Mouse (Mus musculus) cerebral cortex, adult 2 months (tissue): Measurements from ENCODE around the gene Cxcr1.

ENCODE experiments used
- WGBS: fragments of 180-500 bp; shearing (Covaris S2); methylation state at CpG from one replicate; pipeline ENCODE4 v1.1.7; 2018; 5-methylcytosine and 5-hydroxymethylcytosine counted together

The Cxcr1 gene

GRCm38 (mm10) chr1:74196621-74197419 is 2.4 kb upstream of the Cxcr1 start:
- 84% methylated on average over 17 of the region's 17 CpGs for WGBS

- 56% methylated on average over 7 of the region's 7 CpGs for WGBS
These were observed 1.5 kb upstream of the Cxcr1 start for GRCm38 (mm10) chr1:74195961-74196360.

- WGBS: 85% methylated on average over 2 of the region's 2 CpGs
These were observed 1.7 kb downstream of the Cxcr1 start for GRCm38 (mm10) chr1:74192711-74193110.

- WGBS: 91% methylated on average over 7 of the region's 7 CpGs
These were observed 4.0 kb downstream of the Cxcr1 start for GRCm38 (mm10) chr1:74190471-74190870.

- 52% methylated on average over 2 of the region's 2 CpGs for WGBS
These were observed 11.4 kb downstream of the Cxcr1 start for GRCm38 (mm10) chr1:74183006-74183405.

- 79% methylated on average over 2 of the region's 2 CpGs for WGBS
These were observed 13.0 kb downstream of the Cxcr1 start for GRCm38 (mm10) chr1:74181462-74181861.

- WGBS: 83% methylated on average over 9 of the region's 9 CpGs
These were observed 14.6 kb downstream of the Cxcr1 start for GRCm38 (mm10) chr1:74179624-74180408.

- WGBS: 91% methylated on average over 3 of the region's 3 CpGs
These were observed 15.8 kb downstream of the Cxcr1 start for GRCm38 (mm10) chr1:74178618-74179017.

GRCm38 (mm10) chr1:74175731-74176130 is 18.7 kb downstream of the Cxcr1 start:
- WGBS: 80% methylated on average over 4 of the region's 4 CpGs

GRCm38 (mm10) chr1:74172722-74173121 is 21.7 kb downstream of the Cxcr1 start:
- WGBS: 81% methylated on average over 3 of the region's 3 CpGs

- 92% methylated on average over 3 of the region's 3 CpGs for WGBS
These were observed 24.7 kb downstream of the Cxcr1 start for GRCm38 (mm10) chr1:74169721-74170120.

- 85% methylated on average over 5 of the region's 5 CpGs for WGBS
These were observed 27.3 kb downstream of the Cxcr1 start for GRCm38 (mm10) chr1:74167136-74167535.

GRCm38 (mm10) chr1:74160036-74160435 is 34.4 kb downstream of the Cxcr1 start:
- 76% methylated on average over 2 of the region's 2 CpGs for WGBS

GRCm38 (mm10) chr1:74159613-74160012 is 34.8 kb downstream of the Cxcr1 start:
- WGBS: 82% methylated on average over 5 of the region's 5 CpGs

GRCm38 (mm10) chr1:74156381-74156910 is 38.0 kb downstream of the Cxcr1 start:
- WGBS: 76% methylated on average over 14 of the region's 14 CpGs

GRCm38 (mm10) chr1:74155435-74156012 is 38.9 kb downstream of the Cxcr1 start:
- 93% methylated on average over 6 of the region's 6 CpGs for WGBS

- 84% methylated on average over 8 of the region's 8 CpGs for WGBS
These were observed 40.8 kb downstream of the Cxcr1 start, which contains the start of gene Cxcr2 for GRCm38 (mm10) chr1:74153461-74154184. Cxcr2 (plus strand) TSS chr1:74153989.

GRCm38 (mm10) chr1:74151091-74151490 is 43.3 kb downstream of the Cxcr1 start:
- 58% methylated on average over 3 of the region's 3 CpGs for WGBS

GRCm38 (mm10) chr1:74150101-74150500 is 44.3 kb downstream of the Cxcr1 start:
- 72% methylated on average over 3 of the region's 3 CpGs for WGBS

- WGBS: 80% methylated on average over 6 of the region's 6 CpGs
These were observed 45.1 kb downstream of the Cxcr1 start for GRCm38 (mm10) chr1:74149106-74149885.
